8 mouse cellular contexts compared by ENCODE assay signal in the genomic region with DNA sequence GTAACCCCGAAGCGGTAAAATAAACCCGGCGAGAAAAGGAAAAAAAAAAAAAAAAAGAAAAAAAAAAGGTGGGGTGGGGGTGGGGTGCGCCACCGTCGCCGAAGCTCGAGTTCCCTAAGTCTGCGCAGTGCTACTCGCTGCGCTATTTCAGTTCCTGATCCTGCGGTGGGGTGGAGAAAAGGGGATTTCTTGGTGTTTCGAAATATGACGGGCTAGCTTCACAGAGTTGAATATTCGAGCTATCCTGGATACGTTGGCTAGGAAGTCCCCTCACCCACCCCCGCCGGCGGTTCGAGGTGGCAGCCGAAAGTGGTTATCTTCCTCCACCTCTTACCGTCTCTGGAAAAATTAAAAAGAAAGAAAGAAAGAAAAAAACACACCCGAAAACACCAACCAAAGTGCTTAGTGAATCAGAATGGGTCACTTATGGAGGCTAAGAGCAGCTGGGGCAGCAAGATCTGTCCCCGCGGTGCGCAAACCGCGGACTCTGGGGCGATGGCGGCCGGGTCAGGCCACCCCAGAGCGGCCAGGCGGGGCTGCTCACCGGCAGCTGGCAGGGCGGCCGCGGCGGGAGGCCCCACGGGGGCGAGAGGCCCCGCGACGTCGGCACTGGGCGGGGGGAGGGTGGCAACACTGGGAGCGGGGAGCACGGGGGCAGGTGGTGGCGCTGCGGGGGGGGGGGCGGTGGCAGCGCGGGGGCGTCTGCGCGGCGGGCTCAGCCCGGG. TPM values are rescaled to one million over a fixed set of nuclear protein-coding genes. Genes with fewer than 3 reads are reported as not detected.
DNase-seq lines count a peak whose midpoint lies in the region; ATAC-seq lines count a peak whose summit lies in the region.

No protein-coding gene starts in this region.

- H3K4me3 ChIP-seq in embryonic facial prominence, embryonic 13.5 days = peak overlapping the region; percentile 89
- peak overlapping the region; percentile 99 for H3K4me3 ChIP-seq in heart, embryonic 10.5 days
- H3K4me3 ChIP-seq in kidney, embryonic 15.5 days (replicated peaks) = peak overlapping the region; percentile 66

- no peaks in the 10 kb centered on the region for H3K9me3 ChIP-seq in embryonic facial prominence, embryonic 13.5 days
- no peaks in the 10 kb centered on the region for H3K9me3 ChIP-seq in heart, embryonic 10.5 days
- H3K9me3 ChIP-seq in kidney, embryonic 15.5 days (replicated peaks) = no peaks in the 10 kb centered on the region

- peak overlapping the region; percentile 90 for H3K9ac ChIP-seq in embryonic facial prominence, embryonic 13.5 days
- H3K9ac ChIP-seq in kidney, embryonic 15.5 days = peak overlapping the region; percentile 64

- peak overlapping the region; percentile 79 for H3K4me2 ChIP-seq in embryonic facial prominence, embryonic 13.5 days
- peak overlapping the region; percentile 75 for H3K4me2 ChIP-seq in kidney, embryonic 15.5 days

- peaks cover 25% of the 10 kb centered on the region for H3K4me1 ChIP-seq in embryonic facial prominence, embryonic 13.5 days
- H3K4me1 ChIP-seq in heart, embryonic 10.5 days = peaks cover 25% of the 10 kb centered on the region
- peaks cover 29% of the 10 kb centered on the region for H3K4me1 ChIP-seq in kidney, embryonic 15.5 days

- H3K27me3 ChIP-seq in embryonic facial prominence, embryonic 13.5 days = no peaks in the 10 kb centered on the region
- H3K27me3 ChIP-seq in heart, embryonic 10.5 days (ENCODE audit: insufficient read depth, poor library complexity, severe bottlenecking) = no peaks in the 10 kb centered on the region
- H3K27me3 ChIP-seq in kidney, embryonic 15.5 days = no peaks in the 10 kb centered on the region

- H3K36me3 ChIP-seq in embryonic facial prominence, embryonic 13.5 days = peaks cover 4% of the 10 kb centered on the region; the same call in 1 of the 2 replicates
- H3K36me3 ChIP-seq in heart, embryonic 10.5 days = peaks cover 14% of the 10 kb centered on the region
- H3K36me3 ChIP-seq in kidney, embryonic 15.5 days = peaks cover 15% of the 10 kb centered on the region; the same call in 1 of the 2 replicates

- DNase-seq in 3134 (ENCODE audit: extremely low read depth, insufficient read length, low spot score) = peak; percentile 79
- peak; percentile 83 for DNase-seq in adrenal gland, postnatal 10 days
- peak; percentile 84 for DNase-seq in heart, embryonic 10.5 days (ENCODE audit: low spot score)
- DNase-seq in liver = peak; percentile 85
- peak; percentile 73 to 78 for DNase-seq in monocyte, adult 2 months (ENCODE audit: low read depth in 1 of 2, low spot score in 2 of 2)
- DNase-seq in spleen, postnatal 14 days (ENCODE audit: low spot score in 2 of 2) = peak; percentile 33 to 55

- WGBS in embryonic facial prominence, embryonic 13.5 days = under 1% methylated on average over 44 of the region's 58 CpGs
- 1% methylated on average over 43 of the region's 58 CpGs for WGBS in heart, embryonic 10.5 days
- under 1% methylated on average over 40 of the region's 58 CpGs for WGBS in kidney, embryonic 15.5 days

- H3K27ac ChIP-seq in embryonic facial prominence, embryonic 13.5 days = peak overlapping the region; percentile 98
- peak overlapping the region; percentile 99 for H3K27ac ChIP-seq in heart, embryonic 10.5 days
- peak overlapping the region; percentile 99 for H3K27ac ChIP-seq in kidney, embryonic 15.5 days

- ATAC-seq in embryonic facial prominence, embryonic 13.5 days (ENCODE audit: insufficient number of reproducible peaks, insufficient read depth, low FRiP score, low TSS enrichment, low read depth) = peak; percentile 49
- ATAC-seq in kidney, embryonic 15.5 days (replicated peaks; ENCODE audit: low FRiP score) = peak; percentile 66

RNA-seq across cellular contexts. Expression of a gene that starts 1.1 kb away (rescaled TPM):
- 10 to 100 TPM; 37.7 to 53.8 TPM for total RNA-seq in adrenal gland, postnatal 10 days (2021)
- 18.4 and 23.6 TPM in 2 replicates for polyA plus RNA-seq in embryonic facial prominence, embryonic 13.5 days (2015; fragmentation: Nextera tagmentation; extraction: Ambion mirVana)
- 19.0 and 22.0 TPM in 2 replicates for polyA plus RNA-seq in heart, embryonic 10.5 days (2016; fragmentation: Nextera tagmentation; extraction: Ambion mirVana)
- 19.9 and 24.0 TPM in 2 replicates for polyA plus RNA-seq in kidney, embryonic 15.5 days (2015; fragmentation: Nextera tagmentation; extraction: Ambion mirVana)

RNA-seq across cellular contexts. Expression of a gene that starts 55.9 kb away (rescaled TPM):
- 10 to 100 TPM; 15.7 to 16.8 TPM for total RNA-seq in adrenal gland, postnatal 10 days (2021)
- 18.1 and 23.7 TPM in 2 replicates for polyA plus RNA-seq in embryonic facial prominence, embryonic 13.5 days (2015; fragmentation: Nextera tagmentation; extraction: Ambion mirVana)
- polyA plus RNA-seq in heart, embryonic 10.5 days (2016; fragmentation: Nextera tagmentation; extraction: Ambion mirVana) = 1.4 and 4.2 TPM in 2 replicates
- polyA plus RNA-seq in kidney, embryonic 15.5 days (2015; fragmentation: Nextera tagmentation; extraction: Ambion mirVana) = 83.0 and 94.8 TPM in 2 replicates

Comparison
In these comparisons a context has a peak if more than half of its experiments do, and no peak if none do; other contexts are left out.
1. Peak in every context shown above with its lines: DNase-seq, ATAC-seq, H3K4me3 ChIP-seq and H3K27ac ChIP-seq.